Mouse (Mus musculus) kidney, adult 2 months (tissue): ENCODE results near the gene Glt28d2. TPM values are rescaled to one million over a fixed set of nuclear protein-coding genes. Genes with fewer than 3 reads are reported as not detected.
"Not testable (repeated sequence)": the region's sequence is repeated elsewhere in the genome, so short reads cannot be mapped to it uniquely, and the experiment has no call there.

Experiments used
- DNase-seq: peaks from one replicate; pipeline ENCODE4 v3.0.0; 2021
- H3K27ac ChIP-seq: fragments of 200-500 bp; 2 replicates; pipeline ENCODE4 v1.5.1; 2012; ENCODE audit warnings: low read depth, low read length, control low read depth, inconsistent platforms; ENCODE audit not compliant: insufficient read depth
- H3K27me3 ChIP-seq: fragments of 200-500 bp; replicated peaks from 2 replicates; pipeline ENCODE4 v1.6.1; 2012; ENCODE audit warnings: mild to moderate bottlenecking, moderate library complexity, low read length, inconsistent platforms; ENCODE audit not compliant: control insufficient read depth, insufficient read depth
- H3K36me3 ChIP-seq: fragments of 200-500 bp; 2 replicates; pipeline ENCODE4 v1.6.1; 2012; ENCODE audit warnings: mild to moderate bottlenecking, moderate library complexity, low read length, inconsistent platforms; ENCODE audit not compliant: control insufficient read depth, insufficient read depth
- H3K4me1 ChIP-seq: fragments of 200-500 bp; 2 replicates; pipeline ENCODE4 v1.6.1; 2011; ENCODE audit warnings: low read length; ENCODE audit not compliant: control insufficient read depth, insufficient read depth
- H3K4me3 ChIP-seq: fragments of 200-500 bp; 2 replicates; pipeline ENCODE4 v1.5.1; 2011; ENCODE audit warnings: mild to moderate bottlenecking, low read depth, low read length, control low read depth; ENCODE audit not compliant: insufficient read depth
- CTCF ChIP-seq: fragments of 200-500 bp; conservative IDR thresholded peaks from 2 replicates; pipeline ENCODE4 v1.5.1; 2011; ENCODE audit warnings: low read depth, mild to moderate bottlenecking, control low read depth, low read length, moderate library complexity, mixed read lengths; ENCODE audit not compliant: insufficient read depth, insufficient read length
- POLR2A ChIP-seq: fragments of 200-500 bp; IDR thresholded peaks from one replicate; pipeline ENCODE4 v1.6.1; 2011; ENCODE audit warnings: low read depth, low read length, control low read depth
- WGBS: fragments of 180-500 bp; shearing (Covaris S2); methylation state at CpG from one replicate; pipeline ENCODE4 v1.1.7; 2018; 5-methylcytosine and 5-hydroxymethylcytosine counted together
- polyA plus RNA-seq: library from polyadenylated mRNA; depleted of rRNA; stranded (reverse); fragments of >200 nt; gene quantifications from 2 replicates; pipeline ENCODE4 v1.2.3, GENCODE M21; 2012

Glt28d2 gene
- polyA plus RNA-seq, 1 experiment, result 2.1 TPM

- WGBS, result 36% methylated on average over 18 of the region's 18 CpGs
- Histone ChIP-seq H3K4me1 (no peaks in the 10 kb centered on the region), H3K27me3 (no peaks in the 10 kb centered on the region), H3K4me3 (no peak overlapping the region), H3K27ac (no peak overlapping the region), H3K36me3 (no peaks in the 10 kb centered on the region)
- DNase-seq, result peak; percentile 82
- TF ChIP-seq POLR2A, result no peak
- peak; percentile 94 for TF ChIP-seq CTCF
Observed at GRCm38 (mm10) chr3:85923954-85924945, 36.9 kb upstream of the Glt28d2 start.

DNA sequence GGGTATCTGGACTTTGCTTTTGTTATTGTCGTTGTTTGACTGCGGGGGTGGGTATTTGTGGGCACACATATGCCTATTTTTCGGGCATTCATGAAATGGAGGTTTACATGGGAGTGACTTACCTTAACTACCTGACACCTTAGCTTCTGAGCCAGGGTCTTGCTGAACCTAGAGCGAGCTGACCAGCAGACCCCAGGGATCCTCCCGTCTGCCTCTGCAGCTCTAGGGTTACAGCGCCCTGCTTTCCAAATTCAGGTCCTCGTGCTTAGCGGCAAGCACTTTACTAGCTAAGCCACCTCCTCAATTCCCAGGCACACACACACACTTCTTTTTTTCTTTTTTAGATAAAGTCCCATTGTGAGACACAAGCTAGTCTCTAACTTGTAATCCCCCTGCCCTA lies 36.0 kb upstream of the Glt28d2 start:
- H3K36me3 ChIP-seq, result no peaks in the 10 kb centered on the region
- no peak overlapping the region for H3K4me3 ChIP-seq
- no peak overlapping the region for H3K27ac ChIP-seq
- no peak for DNase-seq
- WGBS, result 74% methylated on average over 8 of the region's 8 CpGs
- H3K27me3 ChIP-seq, result no peaks in the 10 kb centered on the region
- TF ChIP-seq CTCF (no peak), POLR2A (no peak)
- H3K4me1 ChIP-seq, result no peaks in the 10 kb centered on the region

- Histone ChIP-seq H3K36me3 (no peaks in the 10 kb centered on the region), H3K4me3 (no peak overlapping the region), H3K4me1 (no peaks in the 10 kb centered on the region), H3K27ac (no peak overlapping the region), H3K27me3 (no peaks in the 10 kb centered on the region)
- DNase-seq, result peak; percentile 83
- WGBS, result 6% methylated on average over 3 of the region's 3 CpGs
- TF ChIP-seq CTCF, result no peak
- no peak for TF ChIP-seq POLR2A
Observed at GRCm38 (mm10) chr3:85922331-85922730, 35.0 kb upstream of the Glt28d2 start.

GRCm38 (mm10) chr3:85920671-85921070 lies 33.4 kb upstream of the Glt28d2 start:
- H3K4me1 ChIP-seq, H3K36me3 ChIP-seq, H3K27ac ChIP-seq, H3K4me3 ChIP-seq, H3K27me3 ChIP-seq, DNase-seq: not testable (repeated sequence)
- WGBS, result 77% methylated on average over 2 of the region's 2 CpGs

DNA sequence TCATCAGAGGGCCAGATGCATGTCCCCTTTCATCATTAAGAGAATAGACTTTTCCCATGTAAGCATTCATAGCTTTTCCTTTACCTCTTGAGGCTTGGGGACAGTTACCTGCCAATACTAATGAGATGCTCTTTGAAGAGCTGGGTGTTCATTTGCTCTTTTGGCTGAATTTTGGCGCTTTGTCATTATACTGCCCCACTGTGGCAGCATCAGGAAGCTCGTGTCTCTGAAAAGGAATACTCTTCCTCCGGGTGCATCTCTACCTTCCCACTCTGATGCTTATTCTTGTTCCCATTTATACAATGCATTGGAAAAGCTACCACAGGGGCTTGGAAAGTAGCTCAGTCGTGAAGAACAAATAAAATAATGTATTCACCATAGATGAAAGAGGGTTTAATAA lies 30.3 kb upstream of the Glt28d2 start:
- no peaks in the 10 kb centered on the region for H3K4me1 ChIP-seq
- DNase-seq, result peak; percentile 55
- no peak for TF ChIP-seq POLR2A
- peak; percentile 66 for TF ChIP-seq CTCF
- no peak overlapping the region for H3K27ac ChIP-seq
- H3K36me3 ChIP-seq, result no peaks in the 10 kb centered on the region
- no peak overlapping the region for H3K4me3 ChIP-seq
- 4% methylated on average over 4 of the region's 4 CpGs for WGBS
- H3K27me3 ChIP-seq, result no peaks in the 10 kb centered on the region

DNA sequence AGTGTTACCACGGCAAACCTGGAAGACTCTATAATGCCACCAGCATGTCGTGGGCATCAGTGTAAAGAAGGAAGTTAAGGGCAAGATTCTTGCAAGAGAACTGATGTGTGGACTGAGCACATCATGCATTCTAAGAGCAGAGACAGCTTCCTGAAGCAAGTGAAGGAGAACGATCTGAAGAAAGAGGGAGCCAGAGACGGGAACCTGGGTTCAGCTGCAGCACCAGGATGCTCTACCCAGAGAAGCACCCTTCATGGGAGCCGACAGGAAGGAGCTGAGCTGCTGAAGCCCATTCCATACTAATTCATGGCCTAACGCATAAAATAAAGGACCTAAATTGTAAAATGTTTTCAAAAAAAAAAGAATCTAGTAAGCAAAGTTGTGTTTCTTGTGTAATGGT lies 27.5 kb upstream of the Glt28d2 start:
- no peaks in the 10 kb centered on the region for H3K4me1 ChIP-seq
- no peak overlapping the region for H3K4me3 ChIP-seq
- no peak overlapping the region for H3K27ac ChIP-seq
- no peaks in the 10 kb centered on the region for H3K27me3 ChIP-seq
- TF ChIP-seq POLR2A, result no peak
- no peak for TF ChIP-seq CTCF
- WGBS, result 91% methylated on average over 6 of the region's 6 CpGs
- DNase-seq, result no peak
- no peaks in the 10 kb centered on the region for H3K36me3 ChIP-seq

DNA sequence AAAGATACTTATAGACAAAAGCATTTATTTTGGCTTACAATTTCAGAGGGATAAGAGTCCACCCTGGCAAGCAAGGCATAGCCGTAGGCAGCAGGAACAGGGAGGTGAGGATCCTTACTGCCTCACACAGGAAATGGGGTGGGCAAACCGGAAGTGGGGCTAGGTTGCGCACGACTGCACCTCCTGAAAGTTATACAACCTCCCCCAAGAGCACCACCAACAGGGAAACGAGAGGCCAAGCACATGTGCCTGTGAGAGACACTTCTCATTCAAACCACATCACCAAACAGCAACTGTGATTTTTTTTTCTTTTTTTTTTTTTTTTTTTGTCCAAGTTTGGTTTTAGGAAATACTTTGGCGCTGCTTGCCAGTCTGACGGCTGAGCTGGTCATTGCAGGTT lies 19.8 kb upstream of the Glt28d2 start:
- WGBS, result 79% methylated on average over 7 of the region's 7 CpGs
- TF ChIP-seq CTCF (no peak), POLR2A (no peak)
- no peaks in the 10 kb centered on the region for H3K36me3 ChIP-seq

More for the DNA sequence above, 19.8 kb upstream of the Glt28d2 start:
- DNase-seq, result no peak
- Histone ChIP-seq H3K4me1 (no peaks in the 10 kb centered on the region), H3K4me3 (no peak overlapping the region), H3K27ac (no peak overlapping the region), H3K27me3 (no peaks in the 10 kb centered on the region)
